Mouse (Mus musculus): ENCODE data around the gene Aldh1b1.

The Aldh1b1 gene

DNA sequence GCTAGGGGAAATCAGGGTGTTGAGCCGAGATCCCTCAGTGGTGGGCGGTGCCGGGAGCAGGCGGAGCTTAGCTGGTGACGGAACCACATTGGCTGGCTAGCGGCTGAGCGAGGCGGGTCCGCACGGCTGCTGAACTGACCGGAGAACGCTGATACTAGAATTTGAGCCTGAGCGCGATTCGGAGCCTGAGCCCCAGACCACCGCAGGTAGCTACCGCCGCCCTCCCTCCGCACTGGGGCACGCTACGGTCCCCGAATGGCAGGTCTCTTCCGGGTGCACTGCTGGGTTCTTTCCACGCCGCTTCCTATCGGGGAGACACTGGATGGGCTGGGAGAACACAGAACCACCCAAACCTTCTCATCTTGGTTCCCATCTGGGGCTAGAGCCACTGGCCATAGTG, at the start of gene Aldh1b1:
TSS of gene Aldh1b1 (plus strand) at position 59 of the 400 bp plus-strand sequence.
- DNase-seq: peak; percentile 15

DNA sequence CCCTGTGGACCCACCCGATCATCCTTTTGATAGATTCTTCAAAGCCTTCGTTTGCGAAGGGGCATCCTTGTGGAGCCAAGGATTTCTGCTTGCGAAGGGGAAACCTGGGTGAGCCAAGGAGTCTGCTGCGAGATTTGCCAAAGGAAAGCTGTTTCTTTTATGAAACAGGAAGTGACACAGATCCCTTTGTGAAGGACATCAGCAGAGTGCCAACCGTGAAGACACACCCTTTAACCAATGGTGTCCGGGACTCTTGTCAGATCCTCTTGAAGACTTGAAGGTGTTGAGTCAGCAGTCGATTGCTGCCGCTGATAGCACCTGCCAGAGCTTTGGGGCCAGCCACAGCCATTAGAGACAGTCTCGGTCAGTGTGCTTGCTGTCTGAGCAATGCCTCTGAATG, 49.4 kb upstream of the Aldh1b1 start:
- DNase-seq: no peak

DNA sequence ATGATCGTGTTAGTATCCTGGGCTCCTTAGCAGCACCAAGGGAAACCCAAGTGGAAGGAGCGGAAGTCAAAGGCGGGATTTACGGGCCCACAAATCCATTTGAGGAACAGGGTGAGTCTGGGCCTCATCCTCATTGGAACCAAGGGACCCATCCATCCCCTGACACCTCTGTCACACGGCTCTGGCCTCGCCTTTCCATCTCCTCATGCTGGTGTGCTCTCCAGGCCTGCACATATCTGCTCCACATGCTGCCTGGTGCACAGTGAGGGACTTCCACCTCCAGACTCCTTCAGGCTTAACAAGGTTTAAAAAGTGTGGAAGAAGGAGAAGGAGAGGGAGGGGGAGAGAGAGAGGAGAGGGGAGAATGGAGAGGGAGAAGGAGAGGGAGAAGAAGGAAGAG, 48.3 kb upstream of the Aldh1b1 start:
- DNase-seq: no peak

DNA sequence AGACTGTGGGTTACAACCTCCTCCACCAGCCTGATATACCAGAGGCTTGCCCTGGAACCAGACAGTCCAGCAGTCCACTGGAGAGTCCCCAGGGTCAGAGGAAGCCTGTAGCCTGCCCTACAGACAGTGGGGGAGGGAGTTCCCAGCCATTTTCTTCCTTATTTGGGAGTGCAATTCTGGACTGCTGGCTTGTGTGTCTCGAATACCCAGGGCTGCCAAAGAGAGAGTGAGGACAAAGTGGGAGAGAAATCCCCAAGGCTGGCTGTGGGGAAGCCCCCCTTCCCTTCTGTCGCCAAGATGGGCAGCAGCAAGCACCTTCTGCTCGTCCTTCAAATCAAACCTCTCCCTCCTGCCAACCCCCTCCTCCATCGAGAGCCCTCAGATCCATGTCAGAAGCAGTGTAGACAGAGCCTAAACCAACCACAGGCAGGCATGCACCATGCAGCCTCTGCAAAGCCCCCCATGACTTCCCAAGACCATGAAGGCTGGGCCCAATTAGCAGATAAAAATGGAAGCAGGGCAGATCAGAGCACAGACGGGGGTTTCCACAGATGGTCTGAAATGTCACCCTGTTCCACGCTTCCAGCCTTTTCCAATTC, 45.5 kb upstream of the Aldh1b1 start:
- DNase-seq: no peak

DNA sequence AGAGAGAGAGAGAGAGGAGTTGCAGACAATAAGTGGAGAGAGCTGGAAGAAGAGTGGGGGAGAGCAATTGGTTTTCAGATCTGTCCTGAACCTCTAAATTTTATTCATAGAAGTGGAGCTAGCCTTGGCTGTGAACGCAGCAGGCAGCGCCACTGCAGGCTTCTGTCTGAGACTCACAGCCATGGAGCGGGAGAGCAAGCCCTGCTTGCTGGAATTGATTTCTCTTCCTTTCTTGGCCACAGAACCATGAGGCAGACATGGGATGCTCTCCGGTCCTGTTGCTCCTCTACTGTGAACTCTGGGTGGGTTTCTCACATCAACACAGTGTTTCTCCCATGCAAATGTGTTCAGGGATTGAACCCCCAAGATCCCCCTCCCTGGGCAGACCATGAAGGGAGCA, 44.7 kb upstream of the Aldh1b1 start:
- no peak for DNase-seq

DNA sequence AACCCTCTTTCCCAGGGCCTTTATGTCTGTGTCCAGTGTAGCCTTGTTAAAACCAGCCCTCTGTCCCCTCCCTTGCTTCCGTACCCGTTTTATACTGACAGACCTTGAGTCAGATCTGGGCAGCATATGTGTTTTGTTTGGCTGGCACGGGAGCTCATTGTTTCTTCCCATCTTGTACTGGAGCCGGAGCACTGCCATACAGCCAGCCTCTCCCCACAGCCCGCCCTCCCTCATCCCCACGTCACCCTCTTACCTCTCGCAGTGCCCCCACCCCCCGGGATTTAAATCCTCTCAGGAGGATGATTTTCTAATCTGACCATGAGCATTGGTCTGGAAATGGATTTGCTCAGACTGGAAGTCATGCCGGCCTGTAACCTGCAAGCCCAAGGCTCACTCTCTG, 43.7 kb upstream of the Aldh1b1 start:
- peak; percentile 87 for DNase-seq

DNA sequence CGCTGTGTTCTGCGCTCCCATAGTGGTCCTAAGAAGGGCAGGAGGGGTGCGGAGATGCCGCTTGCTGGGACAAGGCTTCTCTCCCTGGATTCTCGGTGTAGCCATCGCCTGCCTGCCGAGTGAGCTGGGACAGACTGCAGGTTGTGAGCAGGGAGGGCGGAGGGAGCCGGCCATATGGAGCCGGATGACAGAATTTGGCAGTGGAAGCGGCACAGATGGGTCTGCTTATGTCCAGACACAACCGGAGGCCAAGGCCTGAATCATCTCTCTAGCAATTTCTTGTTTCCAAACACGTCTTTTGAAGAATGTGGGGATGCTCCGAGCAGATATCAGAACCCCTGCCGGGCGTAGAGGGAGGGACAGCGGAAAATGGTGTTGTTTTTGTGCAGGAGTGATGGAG, 42.9 kb upstream of the Aldh1b1 start:
- peak; percentile 98 for DNase-seq

DNA sequence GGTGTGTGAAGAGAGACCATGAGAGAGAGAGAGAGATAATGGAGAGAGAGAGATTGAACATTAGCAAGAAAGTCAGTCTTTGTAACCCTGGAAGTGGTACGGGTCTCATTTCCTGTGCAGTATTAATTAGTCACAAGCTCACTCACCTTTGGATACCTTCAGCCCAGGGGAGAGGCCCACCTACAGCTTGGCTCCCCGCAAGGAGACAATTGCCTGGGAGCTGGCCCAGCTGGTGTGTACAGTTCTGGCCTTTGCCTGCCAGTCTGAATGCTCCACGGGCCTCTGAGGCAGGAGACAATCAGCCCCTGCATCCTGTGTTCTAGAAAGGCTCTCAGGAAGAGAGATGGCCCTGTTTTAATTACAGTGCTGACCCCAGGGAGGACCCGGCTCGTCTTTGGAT, 40.9 kb upstream of the Aldh1b1 start:
- no peak for DNase-seq

DNA sequence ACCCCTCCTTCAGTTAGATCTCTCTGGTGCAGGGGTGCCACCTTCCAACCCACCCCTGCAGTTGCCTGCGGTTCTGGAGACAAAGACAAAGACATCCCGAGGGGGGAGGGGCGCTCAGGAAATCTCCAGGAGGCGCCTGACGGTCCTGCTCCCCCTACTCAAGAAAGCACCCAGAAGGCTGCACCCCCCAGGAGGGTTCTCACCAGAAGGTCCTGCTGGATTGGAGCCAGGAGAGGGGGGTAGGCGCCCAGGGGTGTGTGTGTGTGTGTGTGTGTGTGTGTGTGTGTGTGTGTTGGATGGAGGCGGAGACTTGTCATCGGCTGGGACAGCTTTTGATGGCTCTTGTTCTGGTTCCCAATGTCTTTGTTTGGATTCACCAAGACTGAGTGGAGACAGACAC, 39.4 kb upstream of the Aldh1b1 start:
- no peak for DNase-seq

DNA sequence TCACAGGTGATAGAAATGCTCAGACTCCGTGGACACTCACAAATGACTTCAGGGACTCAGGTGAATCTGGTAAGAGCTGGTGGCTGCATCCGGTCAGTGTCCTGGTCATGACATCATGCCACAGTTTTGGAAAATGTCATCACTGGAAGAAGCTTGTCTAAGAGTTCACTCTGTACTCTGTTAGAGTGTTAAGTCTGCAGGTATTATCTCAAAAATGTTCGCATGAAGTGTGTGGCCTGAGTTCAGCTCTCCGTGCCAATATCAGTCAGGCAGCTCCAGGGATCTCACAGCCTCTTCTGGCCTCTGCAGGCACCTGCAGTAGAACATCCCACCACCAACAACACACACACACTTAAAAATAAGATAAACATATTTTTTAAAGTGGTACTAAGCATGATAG, 36.2 kb upstream of the Aldh1b1 start:
- DNase-seq: no peak

DNA sequence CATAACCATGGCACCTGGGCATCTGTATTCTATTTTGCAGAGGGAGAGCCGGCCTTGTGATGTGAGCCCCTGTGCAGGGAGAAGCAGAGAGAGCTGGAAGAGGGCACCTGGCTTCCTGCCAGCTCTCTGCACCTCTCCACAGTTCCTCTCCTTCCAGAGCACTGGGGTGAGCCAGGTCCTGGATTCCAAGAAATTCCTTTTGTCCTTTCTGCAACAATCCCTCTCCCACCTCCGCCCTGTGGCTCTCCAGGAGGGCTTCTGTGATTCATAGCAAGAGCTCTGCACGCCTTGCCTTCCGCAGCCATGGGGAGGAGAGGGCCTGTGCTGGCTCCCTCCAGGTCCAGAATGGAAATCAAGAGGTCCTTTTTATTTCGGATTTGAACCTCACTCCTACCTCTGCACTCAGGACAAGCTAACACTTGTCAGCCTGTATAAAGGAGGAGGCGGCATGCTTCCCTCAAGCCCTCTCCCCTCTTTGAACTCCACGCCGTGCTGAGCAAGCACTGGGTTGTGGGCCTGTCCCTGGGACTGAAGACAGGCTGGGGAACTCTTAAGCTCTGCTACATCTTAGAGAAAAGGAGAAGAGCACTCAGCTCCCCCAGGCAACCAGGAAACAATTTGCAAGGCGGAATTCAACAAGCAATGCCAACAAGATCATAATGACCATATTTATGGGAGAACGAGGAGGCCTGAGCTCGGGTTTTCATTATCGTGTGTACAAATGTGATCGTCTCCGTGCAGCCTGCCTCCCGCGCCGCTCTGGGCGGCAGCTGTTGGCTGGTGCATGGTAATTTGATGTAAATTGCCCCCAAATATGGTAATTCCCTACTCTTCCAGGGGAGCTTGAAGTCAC, 35.3 kb upstream of the Aldh1b1 start:
- no peak for DNase-seq

DNA sequence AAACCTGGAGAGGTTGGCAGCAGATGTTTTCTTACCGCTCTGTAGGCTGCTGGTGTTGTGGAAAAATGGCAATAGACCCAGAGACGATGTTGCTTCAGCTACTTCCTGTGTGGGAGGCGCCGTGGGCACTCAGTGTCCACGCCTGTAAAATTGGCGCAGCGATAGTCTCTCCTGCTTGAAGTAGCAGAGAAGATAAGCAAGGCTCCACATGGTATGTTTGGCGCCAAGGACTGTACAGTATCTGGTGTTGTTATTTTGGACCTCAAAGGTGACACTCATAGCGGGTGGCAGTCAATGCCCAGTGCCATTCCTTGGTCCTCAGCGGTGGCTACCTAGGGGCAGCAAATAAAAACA, 34.7 kb upstream of the Aldh1b1 start:
- no peak for DNase-seq

DNA sequence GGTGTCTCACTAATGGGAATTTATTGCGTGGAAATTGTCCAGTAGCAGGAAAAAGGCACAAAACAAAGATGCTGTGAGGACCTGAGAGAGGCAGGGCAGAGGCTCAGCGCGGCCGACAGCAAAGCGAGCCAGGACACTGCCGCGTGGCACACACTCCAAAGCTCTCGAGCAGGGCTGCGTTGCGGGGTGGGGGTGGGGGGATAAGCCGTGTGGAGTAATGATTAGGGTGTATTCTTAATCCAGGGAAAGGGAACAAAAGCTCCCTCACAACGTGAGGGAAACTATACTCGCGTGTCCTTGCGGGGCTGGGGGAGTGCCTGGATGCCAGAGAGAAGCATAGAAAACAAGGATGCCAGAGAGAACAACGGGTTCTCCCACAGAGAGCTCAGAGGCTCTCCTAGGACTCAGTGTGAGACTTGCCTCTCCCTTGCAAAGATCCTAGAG, 33.7 kb upstream of the Aldh1b1 start:
- DNase-seq: no peak

DNA sequence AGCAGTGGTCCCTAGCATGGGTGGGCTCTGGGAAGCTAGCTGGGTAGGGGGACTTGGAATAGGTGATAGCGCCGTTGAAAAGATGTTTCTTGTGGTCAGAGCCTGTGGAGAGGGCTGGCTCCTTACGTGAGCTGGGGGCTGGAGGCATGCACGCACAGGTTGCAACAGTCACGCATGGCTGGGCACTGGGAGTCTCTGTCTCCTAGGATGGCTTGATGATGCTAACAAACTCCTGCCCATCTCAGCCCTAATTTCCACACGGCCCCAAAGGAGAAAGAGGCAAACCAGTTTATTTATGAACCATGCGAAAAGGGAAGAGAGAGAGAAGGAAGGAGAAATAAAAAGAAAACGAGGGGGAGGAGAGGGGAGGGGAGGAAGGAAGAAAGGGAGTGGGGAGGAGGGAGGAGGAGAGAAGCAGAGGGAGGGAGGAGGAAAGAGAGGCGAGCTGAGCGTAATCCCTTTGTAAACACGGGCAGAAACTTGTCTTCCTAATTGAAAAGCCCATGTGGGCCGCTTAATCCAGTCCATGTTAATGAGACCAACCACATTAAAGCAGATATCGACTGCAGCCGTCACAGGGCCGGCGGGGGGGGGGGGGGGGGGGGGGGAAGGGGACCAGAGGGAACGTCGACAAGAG, 33.1 kb upstream of the Aldh1b1 start:
- no peak for DNase-seq

DNA sequence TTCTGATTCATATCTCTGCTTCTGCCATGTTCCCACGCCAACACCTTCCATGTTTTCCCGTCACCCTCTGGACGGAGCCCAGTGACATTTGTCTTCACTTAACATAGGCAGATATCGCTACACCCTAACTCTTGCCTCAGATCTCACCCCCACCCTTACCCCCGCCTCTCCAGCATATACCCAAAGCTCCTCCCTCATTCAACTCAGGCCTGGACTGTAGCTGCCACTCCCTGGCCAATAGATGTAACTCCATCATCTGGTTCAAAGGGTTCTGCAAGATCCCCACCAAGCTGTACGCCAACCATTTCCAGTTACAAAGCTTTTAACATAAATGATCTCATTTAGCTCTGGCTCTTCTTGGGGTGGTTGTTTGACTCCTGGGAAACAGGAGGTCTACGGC, 32.0 kb upstream of the Aldh1b1 start:
- DNase-seq: no peak

DNA sequence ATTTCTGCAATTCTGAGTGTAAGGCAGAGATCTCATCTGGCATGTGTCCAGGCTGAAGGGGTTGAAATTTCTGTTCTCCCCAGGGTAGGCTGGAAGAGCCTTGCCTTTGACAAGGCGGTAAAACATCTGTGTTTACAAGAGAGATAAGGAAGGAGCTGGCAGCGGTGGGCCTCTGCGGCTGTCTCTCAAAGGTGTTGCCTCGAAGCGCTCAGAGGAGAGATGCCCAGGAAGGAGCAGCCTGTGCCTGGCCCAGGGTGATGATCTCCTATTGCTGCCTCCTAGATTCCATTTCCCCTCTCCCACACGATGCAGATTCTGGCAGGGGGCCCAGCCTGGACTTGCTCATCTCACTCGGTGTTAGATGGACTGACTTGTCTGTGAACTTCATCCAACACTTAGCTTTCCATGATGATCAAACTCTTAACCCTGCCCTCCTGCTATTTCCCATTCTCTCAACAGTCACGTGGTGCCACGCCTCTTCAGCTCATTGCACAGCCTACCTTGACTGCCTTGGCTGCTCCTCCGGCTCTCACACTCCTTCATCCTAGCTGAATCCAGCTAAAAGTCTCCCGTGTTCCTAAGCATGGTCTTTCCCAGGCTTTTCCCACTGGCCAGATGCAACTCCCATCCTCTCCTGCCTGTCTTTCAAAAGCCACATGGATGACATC, 30.8 kb upstream of the Aldh1b1 start:
- DNase-seq: no peak

DNA sequence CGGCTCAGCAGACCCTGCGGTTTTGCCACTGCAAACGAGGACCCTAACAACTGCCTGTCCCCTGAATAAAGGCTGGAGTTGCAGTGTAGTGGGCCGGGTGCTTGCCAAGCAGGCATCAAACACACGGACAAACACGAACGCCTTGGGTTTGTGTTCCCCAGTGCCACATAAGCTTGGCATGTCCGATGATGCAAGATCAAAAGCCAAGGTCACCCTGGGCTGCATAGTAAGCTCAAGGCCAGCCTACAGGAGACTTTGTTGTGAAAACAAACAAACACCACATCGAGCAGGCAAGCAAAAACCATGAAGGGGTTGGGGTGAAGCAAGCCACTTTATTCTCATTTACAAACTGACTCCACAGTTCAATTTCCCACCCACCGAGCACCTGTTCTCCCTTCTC, 29.7 kb upstream of the Aldh1b1 start:
- DNase-seq: no peak

DNA sequence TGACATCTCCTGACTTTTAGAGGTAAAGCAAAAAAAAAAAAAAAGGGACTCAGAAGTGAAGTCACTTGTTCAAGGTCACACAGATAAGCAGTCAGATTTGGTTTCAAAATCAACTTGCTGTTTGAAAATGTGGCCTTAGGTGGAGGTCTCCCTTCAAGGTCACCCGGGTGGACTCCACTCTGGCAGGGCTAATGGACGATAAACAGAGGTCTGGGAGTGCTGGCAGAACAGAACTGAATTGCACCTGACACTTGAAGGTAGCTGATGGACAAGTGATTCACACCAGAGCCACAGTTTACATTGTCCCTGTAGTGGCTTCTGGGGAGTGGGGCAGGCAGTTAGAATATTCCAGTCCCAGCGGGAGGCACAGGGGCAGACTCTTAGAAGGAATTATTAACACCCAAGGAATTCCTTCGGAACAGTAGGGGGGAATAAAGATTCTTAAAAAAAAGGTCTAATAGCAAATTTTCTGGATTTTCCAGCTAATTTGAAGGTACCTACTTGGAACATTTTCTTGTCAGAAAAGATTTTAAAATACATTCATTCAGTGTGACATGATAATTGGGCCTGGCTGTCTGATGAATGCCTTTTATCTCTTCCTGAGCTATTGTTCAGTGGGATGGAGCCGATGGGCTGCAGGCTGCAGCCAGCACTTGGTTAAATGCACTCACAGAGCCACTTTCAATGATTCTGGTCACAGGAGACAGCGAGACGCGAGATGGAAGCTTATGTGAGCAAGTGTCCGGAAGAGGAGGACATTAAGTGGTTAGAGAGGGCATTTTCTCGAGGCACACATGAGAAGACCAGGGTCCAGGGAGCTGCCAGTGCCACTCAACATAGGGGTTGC, 28.8 kb upstream of the Aldh1b1 start:
- DNase-seq: no peak

DNA sequence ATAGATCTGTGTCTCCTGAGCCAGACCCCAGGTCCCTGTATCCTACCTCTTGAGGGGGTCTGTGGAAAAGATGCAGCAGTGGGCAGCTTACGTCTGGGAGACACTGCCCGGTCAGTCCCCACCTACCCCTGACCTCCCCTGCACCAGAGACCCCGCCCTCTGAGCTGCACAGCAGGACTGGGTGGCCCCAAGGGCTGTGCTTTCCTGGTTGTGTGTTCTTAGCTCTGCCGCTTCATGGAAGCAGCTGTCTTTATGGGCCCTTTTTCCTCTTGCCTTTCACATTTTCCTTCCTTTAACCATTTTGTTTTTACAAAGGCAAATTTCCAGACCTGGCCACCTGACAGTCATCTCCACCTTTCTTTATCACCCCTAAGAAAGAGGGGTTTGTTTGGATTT, 28.2 kb upstream of the Aldh1b1 start:
- no peak for DNase-seq

DNA sequence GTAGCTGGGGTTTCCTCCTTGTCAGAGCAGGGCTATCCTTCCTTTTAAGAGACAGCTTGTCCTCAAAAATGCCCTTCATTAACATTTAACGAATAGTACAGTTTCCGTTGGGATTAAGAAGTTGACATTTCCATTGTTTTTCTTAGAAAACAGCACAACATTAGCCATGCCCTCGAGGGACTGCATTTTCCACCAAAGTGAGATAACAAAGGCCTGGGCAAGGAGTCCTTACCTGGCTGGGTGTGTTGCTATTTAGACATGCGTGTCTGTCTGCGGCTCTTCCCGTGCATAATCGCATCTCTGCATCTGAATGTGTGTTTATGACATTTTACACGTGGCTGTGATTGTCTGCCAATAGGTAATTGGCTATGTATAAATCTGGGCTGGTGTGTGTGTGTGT, 27.6 kb upstream of the Aldh1b1 start:
- DNase-seq: no peak

DNA sequence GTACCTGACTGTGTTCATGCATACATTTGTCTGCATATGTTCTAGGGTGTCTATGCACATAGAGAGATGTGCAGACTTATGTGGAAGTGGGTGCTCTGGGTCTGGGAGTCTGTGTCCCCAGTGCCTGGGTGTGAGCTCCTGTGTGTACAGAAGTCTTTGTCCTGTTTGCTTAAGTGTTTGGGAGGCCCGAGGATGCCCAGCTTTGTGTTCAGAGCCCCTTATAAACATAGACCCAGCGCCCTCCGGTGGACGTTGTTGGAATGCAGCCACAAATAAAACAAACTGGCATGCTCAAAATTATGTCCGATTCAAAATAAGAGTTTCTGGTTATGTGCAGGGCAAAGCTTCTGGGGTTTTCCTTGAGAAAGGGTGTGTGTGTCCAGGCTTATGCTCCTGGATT, 27.2 kb upstream of the Aldh1b1 start:
- peak; percentile 32 for DNase-seq

DNA sequence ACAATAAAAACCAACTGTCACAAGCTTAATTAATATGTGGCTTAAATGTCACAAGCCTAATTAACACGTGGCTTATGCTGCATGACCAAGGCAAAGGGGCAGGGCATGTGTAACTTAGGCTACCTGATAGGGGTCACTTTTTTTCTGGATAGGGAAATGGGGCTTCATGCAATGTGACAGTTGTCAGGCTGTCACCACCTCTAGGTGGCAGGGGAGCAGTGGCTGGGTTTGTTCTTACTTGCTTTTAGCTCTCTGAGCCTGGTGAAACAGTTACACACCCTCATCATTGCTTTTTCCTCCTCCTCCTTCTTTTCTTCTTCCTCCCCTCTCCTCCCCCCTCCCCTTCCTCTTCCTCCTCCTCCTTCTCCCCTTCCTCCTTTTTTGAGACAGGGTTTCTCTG, 15.2 kb upstream of the Aldh1b1 start:
- no peak for DNase-seq

DNA sequence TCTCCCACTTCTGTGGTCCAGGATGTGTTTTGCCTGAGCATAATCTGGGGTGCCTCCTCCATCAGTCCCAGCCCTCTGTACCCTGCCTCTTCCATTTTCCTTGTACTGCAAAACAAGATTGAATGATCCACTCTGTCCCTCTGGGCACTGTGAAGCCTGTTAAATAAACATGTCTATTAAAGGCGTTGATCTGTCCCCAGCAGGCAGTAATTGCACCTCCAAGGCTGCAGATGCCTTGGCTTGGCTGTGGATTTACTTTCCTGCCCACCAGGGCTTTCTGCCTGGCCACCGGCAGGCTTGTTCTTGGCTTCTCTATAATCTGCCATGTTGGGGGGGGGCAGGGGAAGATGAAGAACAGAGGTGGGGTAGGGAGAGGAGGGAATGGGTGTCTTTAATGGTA, 12.9 kb upstream of the Aldh1b1 start:
- no peak for DNase-seq
